Mouse (Mus musculus) neural tube, postnatal 0 days (tissue): Measurements from ENCODE around the gene Myo16. TPM values are rescaled to one million over a fixed set of nuclear protein-coding genes. Genes with fewer than 3 reads are reported as not detected.

Experiments used
- polyA plus RNA-seq: library from polyadenylated mRNA; unstranded; fragments of >200 nt; fragmentation: Nextera tagmentation; extraction: Ambion mirVana; gene quantifications from 2 replicates; pipeline ENCODE4 v1.2.1, GENCODE M21; 2015

The Myo16 gene
- 8.1 and 8.2 TPM in 2 replicates for polyA plus RNA-seq

GRCm38 (mm10) chr8:10153611-10154438 lies at the start of gene Myo16:
Myo16 (plus strand) TSS chr8:10153911.

Other genes starting within 250 kb of the Myo16 start
- gene Lig4, start 176.2 kb upstream of the Myo16 start, polyA plus RNA-seq, result 5.6 and 7.1 TPM in 2 replicates
- gene Abhd13, start 176.2 kb upstream of the Myo16 start, polyA plus RNA-seq, result 13.2 and 13.6 TPM in 2 replicates
- gene Tnfsf13b, start 147.4 kb upstream of the Myo16 start, polyA plus RNA-seq, result 1.4 and 1.5 TPM in 2 replicates